Mouse (Mus musculus): ENCODE results near the gene Mrfap1. TPM values are rescaled to one million over a fixed set of nuclear protein-coding genes. Genes with fewer than 3 reads are reported as not detected.
"Not testable (repeated sequence)": the region's sequence is repeated elsewhere in the genome, so short reads cannot be mapped to it uniquely, and the experiment has no call there.

The Mrfap1 gene
- polyA plus RNA-seq (2014; fragmentation: Nextera tagmentation; extraction: Ambion mirVana): 568 and 573 TPM in 2 replicates

DNA sequence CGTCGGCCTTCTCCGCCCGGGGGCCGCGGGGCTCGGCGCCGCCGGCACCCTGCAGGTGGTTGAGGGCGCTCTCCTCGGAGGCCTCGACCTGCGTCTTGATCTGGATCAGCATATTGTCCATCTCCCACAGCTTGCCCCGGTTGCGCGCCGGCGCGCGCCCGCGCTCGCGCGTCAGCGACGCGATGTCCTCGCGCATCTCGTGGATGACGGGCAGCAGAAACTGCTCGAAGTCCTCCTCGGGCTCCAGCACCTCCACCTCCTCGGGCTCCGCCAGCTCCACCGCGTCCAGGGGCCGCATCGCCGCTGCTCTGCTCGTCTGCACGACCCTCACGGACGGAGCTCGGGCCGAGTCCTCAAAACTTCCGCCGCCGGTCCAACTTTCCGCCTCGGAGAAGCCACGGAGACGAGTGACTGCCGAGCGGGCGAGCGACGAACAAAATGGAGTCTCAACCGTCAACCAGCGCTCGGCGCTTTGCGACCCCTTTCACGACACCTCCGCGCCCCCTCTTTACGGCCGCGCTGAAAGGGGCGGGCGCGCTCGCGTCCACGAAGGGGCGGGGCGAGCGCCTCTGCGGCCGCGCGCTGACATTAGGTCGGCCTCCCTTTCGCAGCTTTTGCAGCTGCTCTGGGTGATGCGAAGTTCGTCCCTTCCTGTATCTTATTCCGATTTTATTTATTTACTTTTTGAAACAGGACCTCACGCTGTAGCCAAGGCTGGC is at the start of gene Mrfap1:
Gene Mrfap1, minus strand, starts transcription at position 477 of the 719 bp plus-strand sequence.
- H3K27me3 ChIP-seq (ENCODE audit: insufficient read depth, low read length); H3K4me1 ChIP-seq (ENCODE audit: insufficient read depth); H3K9me3 ChIP-seq (ENCODE audit: low read depth, low read length): not testable (repeated sequence)
- Histone ChIP-seq H3K4me3 (ENCODE audit: low read depth, low read length) (peak within 1 kb of the TSS; percentile 69), H3K4me2 (peak within 1 kb of the TSS; percentile 78), H3K9ac (peak within 1 kb of the TSS; percentile 71), H3K27ac (ENCODE audit: low read depth) (peak within 1 kb of the TSS; percentile 95), H3K36me3 (ENCODE audit: insufficient read depth) (peaks cover 18% of the 10 kb centered on the region; the same call in 1 of the 2 replicates)
- DNase-seq (peak; percentile 98), ATAC-seq (ENCODE audit: insufficient read depth) (peak; percentile 87)
- WGBS: under 1% methylated on average over 83 of the region's 90 CpGs

DNA sequence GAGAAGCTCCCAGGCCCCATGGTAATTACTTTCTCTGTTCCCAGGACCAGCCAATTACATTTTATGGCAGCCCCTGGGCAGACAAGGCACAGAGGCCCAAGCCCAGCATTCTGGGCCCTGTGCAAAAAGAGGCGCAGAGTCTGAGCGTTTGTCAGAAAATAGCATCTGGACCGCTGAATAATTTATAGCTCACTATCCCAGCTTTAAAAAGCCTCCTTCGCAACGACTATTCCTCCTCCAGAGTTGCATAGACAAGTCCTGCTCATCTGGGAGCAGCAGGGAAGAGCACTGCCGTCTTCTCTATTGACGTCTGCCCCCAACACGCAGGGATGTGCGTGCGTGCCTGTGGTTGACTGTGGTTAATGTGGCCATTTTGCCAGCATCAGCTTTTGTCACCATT is 47.9 kb upstream of the Mrfap1 start:
- DNase-seq: no peak
- Histone ChIP-seq H3K9ac (no peak overlapping the region), H3K4me1 (ENCODE audit: insufficient read depth) (no peaks in the 10 kb centered on the region), H3K27me3 (ENCODE audit: insufficient read depth, low read length) (no peaks in the 10 kb centered on the region), H3K27ac (ENCODE audit: low read depth) (no peak overlapping the region), H3K36me3 (ENCODE audit: insufficient read depth) (no peaks in the 10 kb centered on the region), H3K9me3 (ENCODE audit: low read depth, low read length) (no peaks in the 10 kb centered on the region), H3K4me2 (no peak overlapping the region), H3K4me3 (ENCODE audit: low read depth, low read length) (no peak overlapping the region)
- ATAC-seq (ENCODE audit: insufficient read depth): no peak
- WGBS: 86% methylated on average over 10 of the region's 10 CpGs
- TF ChIP-seq CTCF (IDR thresholded peaks at IDR 0.05; ENCODE audit: low read depth): no peak

- Histone ChIP-seq H3K36me3 (ENCODE audit: insufficient read depth) (no peaks in the 10 kb centered on the region), H3K9ac (no peak overlapping the region), H3K4me3 (ENCODE audit: low read depth, low read length) (no peak overlapping the region), H3K27me3 (ENCODE audit: insufficient read depth, low read length) (no peaks in the 10 kb centered on the region), H3K9me3 (ENCODE audit: low read depth, low read length) (no peaks in the 10 kb centered on the region), H3K27ac (ENCODE audit: low read depth) (no peak overlapping the region), H3K4me2 (no peak overlapping the region), H3K4me1 (ENCODE audit: insufficient read depth) (no peaks in the 10 kb centered on the region)
- no peak for TF ChIP-seq CTCF (IDR thresholded peaks at IDR 0.05; ENCODE audit: low read depth)
- WGBS: 53% methylated on average over 1 of the region's 1 CpGs
- DNase-seq: no peak
- ATAC-seq (ENCODE audit: insufficient read depth): no peak
These were observed 45.1 kb upstream of the Mrfap1 start for GRCm38 (mm10) chr5:36841701-36842100.

GRCm38 (mm10) chr5:36840092-36840491 is 43.5 kb upstream of the Mrfap1 start:
- Histone ChIP-seq H3K27ac (ENCODE audit: low read depth) (no peak overlapping the region), H3K4me1 (ENCODE audit: insufficient read depth) (no peaks in the 10 kb centered on the region), H3K27me3 (ENCODE audit: insufficient read depth, low read length) (no peaks in the 10 kb centered on the region), H3K9ac (no peak overlapping the region), H3K9me3 (ENCODE audit: low read depth, low read length) (no peaks in the 10 kb centered on the region), H3K36me3 (ENCODE audit: insufficient read depth) (no peaks in the 10 kb centered on the region), H3K4me2 (no peak overlapping the region), H3K4me3 (ENCODE audit: low read depth, low read length) (no peak overlapping the region)
- no peak for TF ChIP-seq CTCF (IDR thresholded peaks at IDR 0.05; ENCODE audit: low read depth)
- 68% methylated on average over 7 of the region's 7 CpGs for WGBS
- DNase-seq: no peak
- no peak for ATAC-seq (ENCODE audit: insufficient read depth)

DNA sequence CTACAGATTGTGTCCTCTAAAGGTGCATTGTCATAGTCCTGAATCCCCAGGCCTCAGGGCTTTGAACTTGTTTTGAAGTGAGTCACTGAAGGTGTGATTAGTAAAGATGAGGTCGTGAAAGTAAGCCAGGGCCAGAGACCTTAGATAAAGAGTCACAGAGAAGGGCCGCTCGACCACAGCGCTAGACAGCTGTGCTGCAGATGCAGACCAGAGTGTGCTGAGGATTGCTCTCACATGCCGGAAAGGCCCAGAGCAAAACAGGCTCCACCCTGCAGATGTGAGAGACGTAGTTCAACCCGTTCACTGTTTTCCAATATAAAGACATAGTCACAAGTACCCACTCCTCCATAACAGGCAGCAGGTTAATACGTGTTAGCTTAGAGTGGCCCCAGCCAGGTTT is 43.0 kb upstream of the Mrfap1 start:
- Histone ChIP-seq H3K27me3 (ENCODE audit: insufficient read depth, low read length) (no peaks in the 10 kb centered on the region), H3K36me3 (ENCODE audit: insufficient read depth) (no peaks in the 10 kb centered on the region), H3K9ac (no peak overlapping the region), H3K4me3 (ENCODE audit: low read depth, low read length) (no peak overlapping the region), H3K9me3 (ENCODE audit: low read depth, low read length) (no peaks in the 10 kb centered on the region), H3K4me1 (ENCODE audit: insufficient read depth) (no peaks in the 10 kb centered on the region), H3K4me2 (no peak overlapping the region), H3K27ac (ENCODE audit: low read depth) (no peak overlapping the region)
- TF ChIP-seq CTCF (IDR thresholded peaks at IDR 0.05; ENCODE audit: low read depth): no peak
- ATAC-seq (ENCODE audit: insufficient read depth) (no peak), DNase-seq (no peak)
- 44% methylated on average over 8 of the region's 8 CpGs for WGBS

GRCm38 (mm10) chr5:36839032-36839431 is 42.5 kb upstream of the Mrfap1 start:
- 76% methylated on average over 2 of the region's 2 CpGs for WGBS
- Histone ChIP-seq H3K4me1 (ENCODE audit: insufficient read depth) (no peaks in the 10 kb centered on the region), H3K9me3 (ENCODE audit: low read depth, low read length) (no peaks in the 10 kb centered on the region), H3K27ac (ENCODE audit: low read depth) (no peak overlapping the region), H3K4me2 (no peak overlapping the region), H3K27me3 (ENCODE audit: insufficient read depth, low read length) (no peaks in the 10 kb centered on the region), H3K36me3 (ENCODE audit: insufficient read depth) (no peaks in the 10 kb centered on the region), H3K4me3 (ENCODE audit: low read depth, low read length) (no peak overlapping the region), H3K9ac (no peak overlapping the region)
- no peak for DNase-seq
- TF ChIP-seq CTCF (IDR thresholded peaks at IDR 0.05; ENCODE audit: low read depth): no peak
- ATAC-seq (ENCODE audit: insufficient read depth): no peak

GRCm38 (mm10) chr5:36835933-36836332 is 39.4 kb upstream of the Mrfap1 start:
- H3K4me3 ChIP-seq (ENCODE audit: low read depth, low read length): no peak overlapping the region
- H3K9me3 ChIP-seq (ENCODE audit: low read depth, low read length): no peaks in the 10 kb centered on the region
- no peak overlapping the region for H3K9ac ChIP-seq
- TF ChIP-seq CTCF (IDR thresholded peaks at IDR 0.05; ENCODE audit: low read depth): peak; percentile 95
- H3K27ac ChIP-seq (ENCODE audit: low read depth): no peak overlapping the region
- no peaks in the 10 kb centered on the region for H3K4me1 ChIP-seq (ENCODE audit: insufficient read depth)
- ATAC-seq (ENCODE audit: insufficient read depth): no peak
- WGBS: 2% methylated on average over 6 of the region's 6 CpGs
- no peaks in the 10 kb centered on the region for H3K27me3 ChIP-seq (ENCODE audit: insufficient read depth, low read length)
- H3K4me2 ChIP-seq: no peak overlapping the region
- no peaks in the 10 kb centered on the region for H3K36me3 ChIP-seq (ENCODE audit: insufficient read depth)
- DNase-seq: peak; percentile 86

Data from lung, embryonic 14.5 days (tissue).